Mouse (Mus musculus) erythroblast, adult 5-6 weeks (primary cell): ENCODE measurements around the gene Atg7. TPM values are rescaled to one million over a fixed set of nuclear protein-coding genes. Genes with fewer than 3 reads are reported as not detected.
A peak's percentile ranks its signal among the peaks of the same experiment; 100 is the strongest.
"Not testable (repeated sequence)": the region's sequence is repeated elsewhere in the genome, so short reads cannot be mapped to it uniquely, and the experiment has no call there.

Experiments used
- ATAC-seq: replicated peaks from 2 replicates; pipeline ENCODE4 v1.8.0; 2016; ENCODE audit warnings: moderate number of reproducible peaks, mild to moderate bottlenecking, moderate TSS enrichment, inconsistent platforms; ENCODE audit not compliant: poor library complexity, low FRiP score, severe bottlenecking
- total RNA-seq, 2 experiments: library from RNA; stranded (forward) in 1 of 2; stranded (reverse) in 1 of 2; fragments of 150-400 nt in 1 of 2; fragments of 200-764, 138-1000 nt in 1 of 2; gene quantifications; 2 replicates each; pipeline versions ENCODE4 v1.2.3 to v1.2.4; 2015 to 2017; ENCODE audit warnings: low replicate concordance in 2 of 2

Atg7 gene
- total RNA-seq (2015; ENCODE audit: low replicate concordance) = 11.1 and 36.5 TPM in 2 replicates
- total RNA-seq (2017; ENCODE audit: low replicate concordance) = 5.2 and 9.2 TPM in 2 replicates

DNA sequence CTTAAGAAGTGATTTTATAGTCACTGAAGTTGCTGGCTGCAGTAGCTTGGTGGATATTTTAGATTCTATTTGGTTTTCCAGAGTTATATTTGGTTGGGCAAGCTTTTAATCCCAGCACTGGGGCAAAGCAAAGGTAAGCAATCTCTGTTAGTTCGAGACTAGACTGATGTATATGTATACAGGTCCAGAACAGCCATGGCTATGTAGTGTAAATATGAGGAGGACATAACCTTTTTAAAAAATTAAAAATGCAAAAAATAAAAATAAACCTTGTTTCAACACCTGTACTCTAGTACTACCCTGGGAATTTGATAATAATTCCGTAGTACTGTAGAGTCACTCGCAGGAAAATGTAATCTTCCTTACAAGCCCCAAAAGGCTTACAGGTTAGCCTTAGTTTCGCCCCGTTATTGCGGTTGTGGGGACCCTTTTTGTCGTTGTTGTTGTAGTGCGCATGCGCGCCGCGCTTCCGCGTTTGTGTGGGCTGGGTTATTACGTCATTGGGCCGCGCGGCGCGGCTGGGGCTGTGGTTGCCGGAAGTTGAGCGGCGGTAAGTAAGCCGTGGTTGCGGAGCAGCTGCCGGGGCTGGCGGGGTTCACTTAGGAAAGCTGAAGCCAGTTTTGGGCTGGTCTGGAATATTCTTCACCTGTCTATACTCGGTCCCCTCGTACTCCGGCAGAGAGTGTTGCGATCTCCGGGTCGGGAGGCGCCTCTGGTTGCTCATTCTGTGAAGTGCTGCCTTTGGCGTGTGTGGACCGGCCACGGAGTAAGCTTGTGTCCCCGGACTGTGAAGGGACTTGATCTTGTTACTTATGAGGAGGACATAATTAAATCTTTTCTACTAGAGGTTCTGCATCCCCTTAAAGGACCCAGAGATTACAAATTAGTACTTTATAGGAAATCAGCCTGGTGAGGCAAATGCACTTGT is at the start of gene Atg7:
Atg7 (plus strand) TSS at position 497 of the 928 bp plus-strand sequence.
- ATAC-seq = peak; percentile 99

DNA sequence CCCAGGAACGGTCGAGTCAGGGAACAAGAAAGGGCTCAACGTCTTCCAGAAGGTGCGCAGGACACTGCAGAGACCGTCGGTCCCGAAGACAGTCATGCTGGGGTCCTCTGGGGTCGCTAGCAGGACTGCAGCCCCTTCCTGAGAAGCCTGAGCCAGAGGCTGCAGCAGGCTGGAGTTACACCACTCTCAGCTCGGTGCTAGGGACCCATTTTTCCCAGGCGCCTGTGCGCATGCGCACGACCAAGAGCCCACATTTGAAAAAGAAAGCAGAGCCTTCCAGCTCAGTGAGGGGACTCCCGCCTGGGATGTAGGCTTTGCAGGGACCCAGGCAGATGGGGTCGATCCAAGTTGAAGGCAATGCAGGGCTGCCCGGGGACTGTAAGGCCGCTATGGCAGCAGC is 28.8 kb upstream of the Atg7 start:
- ATAC-seq = not testable (repeated sequence)

DNA sequence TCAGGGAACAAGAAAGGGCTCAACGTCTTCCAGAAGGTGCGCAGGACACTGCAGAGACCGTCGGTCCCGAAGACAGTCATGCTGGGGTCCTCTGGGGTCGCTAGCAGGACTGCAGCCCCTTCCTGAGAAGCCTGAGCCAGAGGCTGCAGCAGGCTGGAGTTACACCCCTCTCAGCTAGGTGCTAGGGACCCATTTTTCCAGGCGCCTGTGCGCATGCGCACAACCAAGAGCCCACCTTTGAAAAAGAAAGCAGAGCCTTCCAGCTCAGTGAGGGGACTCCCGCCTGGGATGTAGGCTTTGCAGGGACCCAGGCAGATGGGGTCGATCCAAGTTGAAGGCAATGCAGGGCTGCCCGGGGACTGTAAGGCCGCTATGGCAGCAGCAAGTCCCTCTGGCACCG is 9.0 kb upstream of the Atg7 start:
- not testable (repeated sequence) for ATAC-seq

DNA sequence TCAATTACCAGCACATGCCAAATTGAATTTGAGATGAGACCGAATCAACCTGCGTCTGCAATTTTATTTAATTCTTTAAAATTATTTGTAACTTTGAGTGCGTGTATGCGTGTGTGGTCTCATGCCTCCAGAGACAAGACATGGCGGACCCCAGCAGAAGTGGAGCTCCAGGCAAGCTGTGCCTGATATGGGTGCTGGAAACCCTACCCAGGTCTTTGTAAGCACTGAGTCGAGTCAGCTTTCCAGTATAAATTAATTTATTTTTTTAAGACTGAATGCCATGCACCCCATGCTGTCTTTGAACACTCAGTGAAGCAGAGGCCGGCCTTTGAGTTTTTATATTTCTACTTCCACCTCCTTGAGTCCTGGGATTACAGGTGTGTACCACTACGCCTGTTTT is 819 bp downstream of the Atg7 start:
- ATAC-seq = 0 out of 2 replicates have a peak, but pooled peaks have one; percentile 4

DNA sequence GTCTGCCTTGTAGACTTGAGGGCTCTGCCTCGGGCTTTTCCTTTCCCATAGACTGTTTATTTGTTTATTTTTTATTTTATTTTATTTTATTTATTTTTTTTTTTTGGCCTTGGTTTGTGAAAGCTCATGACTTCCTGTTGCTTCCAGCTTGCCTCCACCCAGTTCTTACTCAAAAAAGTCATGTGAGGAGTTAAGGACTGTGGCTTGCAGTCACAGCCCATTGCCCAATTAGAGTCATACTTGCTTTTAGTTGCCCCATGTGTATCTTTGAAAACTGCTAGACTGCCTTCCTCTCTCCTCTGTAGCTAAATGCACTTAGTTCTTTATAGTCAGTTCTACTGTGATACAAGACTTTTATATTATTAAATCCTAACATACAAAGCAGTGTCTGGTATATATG is 1.6 kb downstream of the Atg7 start:
- no peak for ATAC-seq

DNA sequence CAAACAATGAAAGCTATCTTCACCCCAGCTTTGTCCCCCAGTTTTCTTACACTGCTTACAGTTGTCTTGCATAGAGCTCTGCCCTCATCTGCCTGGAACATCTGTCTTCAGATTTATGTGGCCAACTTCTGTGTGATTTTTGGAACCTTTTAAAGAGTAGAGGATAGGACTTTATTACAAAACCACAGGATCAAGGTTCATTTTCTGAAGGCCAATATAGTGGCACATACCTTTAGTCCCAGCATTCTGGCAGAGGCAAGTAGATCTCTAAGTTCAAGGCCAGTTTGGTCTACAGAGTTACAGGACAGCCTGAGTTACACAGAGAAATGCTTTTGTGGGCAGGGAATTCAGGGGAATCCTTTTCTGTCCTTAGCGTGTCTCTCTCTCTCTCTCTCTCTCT is 3.3 kb downstream of the Atg7 start:
- ATAC-seq = no peak

DNA sequence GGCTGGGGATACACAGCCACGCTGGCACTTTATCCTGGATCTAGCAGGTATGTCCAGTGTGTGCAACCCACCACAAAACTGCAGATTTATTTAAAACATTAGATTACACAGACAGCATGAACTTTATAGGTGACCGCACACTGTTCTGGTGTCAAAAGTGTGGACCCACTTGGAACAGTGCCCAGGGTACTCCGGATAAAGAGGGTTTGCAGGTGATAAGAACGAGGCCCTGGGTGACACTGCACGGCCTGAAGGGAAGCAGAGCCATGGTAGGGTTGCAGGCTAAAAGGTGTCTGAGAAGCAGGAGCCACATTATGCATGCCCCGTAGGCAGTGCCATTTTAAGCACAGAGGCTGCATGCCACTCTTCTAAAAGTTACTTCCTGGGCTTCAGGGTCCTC is 4.1 kb downstream of the Atg7 start:
- no peak for ATAC-seq

DNA sequence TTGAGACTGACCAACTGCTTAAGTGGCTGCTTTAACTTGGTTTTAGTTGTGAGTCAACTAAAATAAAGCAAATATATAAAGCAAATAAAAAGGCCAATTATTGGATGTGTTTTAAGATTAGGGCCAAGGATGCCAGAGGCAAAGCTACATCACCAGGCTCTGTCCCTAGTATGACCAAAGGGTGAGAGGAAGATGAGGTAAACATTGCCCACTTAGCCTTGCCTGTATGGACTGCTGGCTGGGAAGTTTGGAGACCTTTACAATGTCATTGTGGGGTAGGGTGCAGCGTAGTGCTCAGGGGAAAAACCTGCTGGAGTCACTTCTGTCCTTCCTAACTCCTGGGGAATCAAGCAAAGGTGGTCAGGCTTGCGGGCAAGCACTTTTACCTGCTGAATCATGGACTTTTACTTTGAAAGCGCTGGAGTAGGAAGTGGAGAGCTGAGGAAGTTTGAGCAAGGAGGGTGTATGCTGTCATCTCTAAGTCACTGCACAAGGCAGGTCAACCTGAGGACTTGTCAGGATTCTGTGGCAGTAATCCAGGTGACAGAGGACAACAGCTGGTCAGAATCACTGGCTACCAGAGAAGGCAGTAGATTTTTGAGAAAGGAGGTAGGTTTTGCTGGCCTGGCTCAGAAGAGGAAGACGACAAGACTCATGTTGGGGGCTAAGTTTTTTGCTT is 5.6 kb downstream of the Atg7 start:
- ATAC-seq = peak; percentile 57; the same call in 1 of the 2 replicates

DNA sequence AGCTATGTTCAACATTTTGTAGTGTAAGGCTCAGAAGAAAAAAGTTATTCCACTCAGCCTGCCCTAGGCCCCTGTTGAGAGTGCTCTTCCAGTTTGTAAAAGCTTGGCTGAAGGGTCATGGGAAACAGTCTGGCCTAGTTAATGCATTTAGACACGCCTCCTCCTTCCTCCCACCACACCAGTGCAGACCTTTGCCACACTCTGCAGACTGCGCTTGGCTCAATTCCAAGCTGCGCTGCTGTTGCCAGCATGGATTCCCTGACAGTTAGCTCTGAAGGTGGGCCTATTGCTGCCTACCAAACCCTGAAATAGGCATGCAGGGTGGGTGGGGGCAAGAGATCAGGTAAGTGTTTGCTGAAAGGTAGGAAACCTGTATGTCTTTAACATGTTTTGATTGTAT is 9.3 kb downstream of the Atg7 start:
- ATAC-seq = no peak

DNA sequence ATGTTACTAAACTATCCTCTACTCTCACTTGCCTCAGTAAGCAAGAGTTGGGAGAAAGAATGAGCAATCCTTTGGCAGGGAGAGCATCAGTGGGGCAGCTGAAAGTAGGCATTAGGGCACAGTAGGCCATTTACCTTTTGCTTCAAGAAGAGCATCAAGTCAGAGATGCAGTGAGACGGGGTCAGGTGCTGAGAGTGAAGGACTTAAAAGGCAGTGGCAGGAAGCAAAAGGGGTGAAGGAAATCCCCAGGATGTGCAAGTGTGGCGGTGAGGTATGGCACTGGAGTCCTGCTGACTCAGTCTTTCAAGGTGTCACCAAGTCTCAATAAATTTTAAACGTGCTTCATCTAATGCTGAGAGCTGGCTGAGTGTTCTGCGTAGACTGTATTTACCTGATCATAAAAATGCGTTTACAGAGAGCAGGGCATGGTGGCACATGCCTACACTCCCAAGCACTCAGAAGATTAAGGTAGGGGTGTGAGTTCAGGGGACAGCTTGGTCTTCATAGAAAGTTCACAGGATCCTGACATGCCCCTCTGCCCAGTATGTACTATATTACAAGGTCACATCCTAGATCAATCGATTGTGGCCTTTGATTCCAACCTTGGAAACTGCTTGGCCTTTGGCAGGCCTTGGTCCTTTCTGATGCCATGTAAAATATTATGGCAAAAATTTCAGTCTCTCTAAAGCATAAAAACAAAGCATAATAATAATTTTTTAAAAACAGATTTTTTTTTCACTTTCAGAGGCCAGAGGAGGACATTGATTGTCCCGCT is 14.1 kb downstream of the Atg7 start:
- ATAC-seq = no peak

DNA sequence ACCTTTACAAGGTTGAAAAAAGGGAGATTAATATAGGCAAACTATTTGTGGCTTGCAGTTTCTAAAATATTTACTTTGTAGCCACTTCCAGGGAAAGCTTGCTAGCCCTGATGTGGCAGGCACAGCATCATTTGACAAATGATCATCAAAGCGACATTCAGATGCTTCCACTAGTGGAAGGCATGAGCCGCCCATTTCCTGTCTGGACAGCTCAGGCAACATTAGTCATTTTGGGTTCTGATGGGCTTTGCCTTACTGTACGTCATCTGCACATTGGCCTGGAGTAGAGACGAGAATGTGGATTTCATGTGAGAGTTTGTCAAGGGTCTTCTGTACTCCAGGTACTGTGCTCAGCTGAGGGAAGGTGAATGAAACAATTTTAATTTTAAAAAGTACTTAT is 14.9 kb downstream of the Atg7 start:
- no peak for ATAC-seq

DNA sequence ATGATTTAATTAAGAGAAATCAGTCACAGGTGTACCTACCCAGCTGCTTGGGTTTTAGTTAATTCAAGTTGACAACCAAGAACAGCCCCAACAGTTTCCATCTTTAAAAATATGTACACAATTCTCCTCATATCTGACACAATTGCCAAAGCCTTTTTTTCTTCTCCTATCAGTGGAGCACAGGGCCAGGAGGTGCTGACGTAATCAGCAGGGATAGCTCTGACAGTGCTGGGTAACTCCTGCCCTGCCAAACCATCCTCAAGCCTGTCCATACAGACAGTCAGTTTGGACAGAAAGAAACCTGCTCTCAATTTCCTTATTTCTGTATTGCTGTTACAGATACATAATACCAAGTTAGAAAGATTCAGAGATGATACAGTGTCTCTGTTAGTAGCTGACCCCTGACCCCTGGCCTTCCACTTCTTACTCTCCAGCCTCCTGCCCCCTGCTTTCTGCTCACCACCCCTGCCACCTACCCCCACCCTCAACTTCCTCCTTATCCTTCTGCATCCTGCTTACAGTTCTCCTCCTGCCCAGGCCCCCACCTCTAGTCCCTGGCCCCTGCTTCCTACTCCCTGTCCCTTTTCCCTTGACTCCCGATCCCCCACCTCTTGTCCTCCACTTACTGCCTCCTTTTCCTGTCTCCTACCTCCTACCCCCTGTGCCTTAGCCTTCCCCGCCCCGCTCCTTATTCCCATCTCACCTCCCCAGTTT is 16.5 kb downstream of the Atg7 start:
- ATAC-seq = peak; percentile 76

DNA sequence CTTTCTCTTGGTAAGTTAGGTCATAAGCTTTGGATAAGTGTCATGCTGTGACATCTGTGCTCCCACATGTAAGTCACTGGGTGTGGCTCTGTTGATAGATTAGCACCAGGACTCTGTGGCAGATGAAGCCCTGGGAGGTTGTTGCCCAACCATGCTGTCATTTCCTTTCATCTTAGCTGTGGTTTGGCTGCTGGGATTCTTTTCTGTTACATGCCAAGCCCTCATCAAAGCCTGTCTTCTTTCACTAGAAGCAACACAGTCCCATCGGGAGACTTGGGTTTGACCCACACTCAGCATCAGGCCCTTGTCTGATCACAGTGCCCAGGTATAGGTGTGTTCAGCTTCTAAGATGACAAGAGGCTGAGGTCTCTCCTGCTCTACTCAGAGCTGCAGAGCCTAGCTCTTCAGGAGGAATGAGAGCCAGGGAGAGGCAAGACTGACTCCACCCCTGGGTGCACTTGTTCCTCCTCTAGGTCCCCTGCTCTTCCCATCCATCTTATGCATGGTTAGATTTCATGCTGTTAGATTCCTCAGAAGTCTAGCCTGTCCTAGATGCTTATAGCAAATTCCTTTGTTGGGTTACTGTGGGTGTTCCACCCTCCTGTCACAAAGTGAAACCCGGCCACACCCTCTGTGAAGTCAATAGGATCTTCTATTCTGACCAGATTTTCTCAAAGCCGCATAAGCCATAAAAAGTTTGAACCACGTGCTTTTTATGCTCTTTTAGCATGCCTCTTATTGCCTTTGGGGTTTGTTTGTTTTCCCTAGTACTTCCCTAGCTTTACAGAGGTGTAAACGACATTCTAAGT is 17.3 kb downstream of the Atg7 start:
- ATAC-seq = peak; percentile 96

DNA sequence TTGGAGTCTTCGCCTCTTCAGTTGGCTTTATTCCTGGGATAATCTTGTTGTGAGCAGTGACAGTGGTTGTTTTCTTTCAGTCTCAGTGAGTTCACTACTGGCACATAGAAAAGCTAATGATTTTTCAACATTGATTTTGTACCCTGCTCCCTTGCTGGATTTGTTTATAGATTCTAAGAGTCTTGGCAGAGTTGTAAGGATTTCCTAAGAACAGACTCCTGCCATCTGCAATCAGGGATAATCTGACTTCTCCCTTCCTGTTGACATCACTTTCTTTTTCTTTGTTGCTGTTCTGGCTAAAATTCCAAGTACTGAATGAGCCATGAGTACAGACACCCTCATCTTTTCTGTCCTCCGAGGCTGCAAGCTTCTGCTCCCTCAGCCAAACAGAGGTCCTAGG is 20.8 kb downstream of the Atg7 start:
- ATAC-seq = no peak

DNA sequence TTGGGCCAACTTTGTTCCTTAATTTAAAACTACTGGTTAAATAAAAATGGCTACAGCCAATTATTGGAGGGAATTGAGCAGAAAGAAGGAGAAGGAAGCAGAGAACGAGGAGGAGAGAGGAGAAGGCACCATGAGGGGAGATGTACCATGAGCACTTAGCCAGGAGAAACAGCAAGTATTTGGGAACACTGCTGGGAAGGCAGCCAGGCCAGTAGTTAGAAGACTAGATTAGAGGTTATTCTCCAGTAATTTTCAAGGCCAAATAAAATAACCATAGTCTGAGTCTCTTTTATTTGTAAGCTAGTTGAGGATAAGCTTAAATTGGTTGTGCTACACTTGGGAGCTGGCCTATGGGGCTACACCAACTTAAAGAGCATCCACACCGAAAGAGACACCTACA is 21.8 kb downstream of the Atg7 start:
- no peak for ATAC-seq

DNA sequence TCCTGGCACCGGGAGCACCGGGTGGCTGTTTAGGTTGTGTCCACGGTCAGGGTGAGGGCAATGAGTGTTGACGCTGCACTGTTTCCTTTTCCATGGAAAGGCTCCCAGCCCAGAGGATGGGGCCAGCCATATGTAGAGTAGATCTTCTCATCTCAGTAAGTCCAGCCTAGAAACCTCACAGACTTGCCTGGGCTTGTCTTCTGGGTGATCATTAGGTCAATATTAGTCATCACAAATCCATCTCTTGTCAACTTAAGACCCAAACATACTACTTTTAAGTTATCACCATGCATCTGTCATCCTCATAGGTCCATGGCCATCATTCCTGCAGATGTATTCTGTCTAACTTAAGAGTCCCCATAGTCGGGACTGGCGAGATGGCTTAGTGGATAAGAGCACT is 24.6 kb downstream of the Atg7 start:
- ATAC-seq = no peak

DNA sequence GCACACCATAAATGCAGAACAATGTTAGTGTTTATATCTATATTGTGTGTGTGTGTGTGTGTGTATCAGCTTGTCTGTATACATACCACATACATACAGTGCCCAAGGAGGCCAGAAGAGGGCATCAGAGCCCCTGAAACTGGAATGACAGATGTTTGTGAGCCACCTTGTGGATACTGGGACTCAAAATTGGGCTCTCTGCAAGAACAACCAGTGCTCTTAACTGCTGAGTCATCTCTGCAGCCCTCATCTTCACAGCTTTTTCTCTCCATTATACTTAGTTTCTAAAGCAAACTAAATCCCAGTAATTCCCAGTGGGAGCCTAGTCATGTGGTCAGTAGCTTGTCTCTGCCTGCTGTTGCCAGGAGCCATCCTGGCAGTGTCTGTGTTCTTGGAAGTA is 31.9 kb downstream of the Atg7 start:
- no peak for ATAC-seq

DNA sequence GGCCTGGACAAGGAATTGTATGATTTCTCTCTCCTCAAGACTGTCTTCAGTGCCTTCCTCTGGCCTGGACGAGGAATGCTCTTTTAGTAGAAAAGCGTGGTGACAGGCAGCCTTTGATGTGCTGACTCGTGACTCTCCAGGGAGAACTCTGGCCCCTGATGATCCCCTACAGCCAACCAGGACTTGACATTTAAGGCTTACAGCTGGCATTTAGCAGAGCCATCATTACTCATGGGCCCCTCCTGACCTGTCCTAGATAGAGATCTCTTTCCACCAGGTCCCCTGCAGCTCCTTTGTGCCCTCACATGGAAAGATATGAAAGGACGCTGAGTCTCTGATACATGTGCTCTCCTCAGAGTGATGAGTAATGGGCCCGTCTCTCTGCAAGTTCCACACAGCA is 33.2 kb downstream of the Atg7 start:
- no peak for ATAC-seq
